Mouse (Mus musculus): Measurements from ENCODE around the gene Tmem210.
"Not testable (repeated sequence)": the region's sequence is repeated elsewhere in the genome, so short reads cannot be mapped to it uniquely, and the experiment has no call there.

Tmem210 gene

GRCm38 (mm10) chr2:25287927-25288649 lies at the start of gene Tmem210:
Tmem210 (plus strand) TSS chr2:25288145.
- DNase-seq: no peak

- DNase-seq: peak in 1 of 2 experiments; percentile 3
Measured at GRCm38 (mm10) chr2:25239766-25240165, 48.2 kb upstream of the Tmem210 start.

- DNase-seq: peak in 1 of 2 experiments; percentile 2
Measured at GRCm38 (mm10) chr2:25240310-25240709, 47.6 kb upstream of the Tmem210 start.

GRCm38 (mm10) chr2:25240723-25241437 lies 47.1 kb upstream of the Tmem210 start:
- DNase-seq: peak; percentile 84 to 89

- DNase-seq: peak in 1 of 2 experiments; percentile 9
Measured at GRCm38 (mm10) chr2:25241438-25241775, 46.5 kb upstream of the Tmem210 start.

- DNase-seq: peak; percentile 39 to 54
Measured at GRCm38 (mm10) chr2:25242101-25242506, 45.8 kb upstream of the Tmem210 start, which contains the start of the genes Rnf208 and Cysrt1. Rnf208 (plus strand) TSS chr2:25242255. Cysrt1 (minus strand) TSS chr2:25242452.

- DNase-seq: no peak
Measured at GRCm38 (mm10) chr2:25243342-25243741, 44.6 kb upstream of the Tmem210 start.

- no peak for DNase-seq
Measured at GRCm38 (mm10) chr2:25244144-25244543, 43.8 kb upstream of the Tmem210 start.

- no peak for DNase-seq
Measured at GRCm38 (mm10) chr2:25246183-25247072, 41.5 kb upstream of the Tmem210 start, which contains the start of gene AL732309.1. AL732309.1 (minus strand) TSS chr2:25246863.

GRCm38 (mm10) chr2:25252331-25252730 lies 35.6 kb upstream of the Tmem210 start:
- DNase-seq: peak; percentile 40 to 50

GRCm38 (mm10) chr2:25255284-25255779 lies 32.6 kb upstream of the Tmem210 start, which contains the start of gene Tmem203:
Tmem203 (plus strand) TSS chr2:25255439.
- peak; percentile 94 for DNase-seq

GRCm38 (mm10) chr2:25256443-25257109 lies 31.4 kb upstream of the Tmem210 start:
- peak; percentile 72 to 79 for DNase-seq

GRCm38 (mm10) chr2:25257250-25257649 lies 30.7 kb upstream of the Tmem210 start:
- not testable (repeated sequence) for DNase-seq

- DNase-seq: peak in 1 of 2 experiments; percentile 24
Measured at GRCm38 (mm10) chr2:25258887-25259286, 29.1 kb upstream of the Tmem210 start.

GRCm38 (mm10) chr2:25261870-25262269 lies 26.1 kb upstream of the Tmem210 start:
- no peak for DNase-seq

- peak; percentile 95 to 97 for DNase-seq
Measured at GRCm38 (mm10) chr2:25262291-25262767, 25.6 kb upstream of the Tmem210 start, which contains the start of gene Tprn. Tprn (plus strand) TSS chr2:25262618.

- peak; percentile 55 to 71 for DNase-seq
Measured at GRCm38 (mm10) chr2:25262795-25263622, 24.9 kb upstream of the Tmem210 start.

GRCm38 (mm10) chr2:25263623-25264285 lies 24.2 kb upstream of the Tmem210 start:
- peak in 1 of 2 experiments; percentile 4 for DNase-seq

GRCm38 (mm10) chr2:25264286-25264660 lies 23.7 kb upstream of the Tmem210 start:
- DNase-seq: no peak

- DNase-seq: peak in 1 of 2 experiments; percentile 46
Measured at GRCm38 (mm10) chr2:25264851-25265250, 23.1 kb upstream of the Tmem210 start.

Data from kidney, postnatal 4 days (tissue).